Mouse (Mus musculus) liver, embryonic 13.5 days (tissue): Measurements from ENCODE around the gene Iqce. TPM values are rescaled to one million over a fixed set of nuclear protein-coding genes. Genes with fewer than 3 reads are reported as not detected.
"Not testable (repeated sequence)": the region's sequence is repeated elsewhere in the genome, so short reads cannot be mapped to it uniquely, and the experiment has no call there.

Experiments
- ATAC-seq: fragments of 200-750 bp; cut with Nextera tagmentation; 2 replicates; pipeline ENCODE4 v1.8.0; 2017; ENCODE audit warnings: low read depth, mild to moderate bottlenecking, moderate number of reproducible peaks, moderate library complexity
- DNase-seq: peaks from one replicate; pipeline ENCODE4 v3.0.0; 2022
- H3K27ac ChIP-seq: fragments of 300-500 bp; sonication (generic); 2 replicates; pipeline ENCODE4 v1.5.1; 2015; ENCODE audit warnings: moderate library complexity, mild to moderate bottlenecking, inconsistent platforms
- H3K27me3 ChIP-seq: fragments of 300-500 bp; sonication (generic); 2 replicates; pipeline ENCODE4 v1.6.1; 2015; ENCODE audit warnings: mild to moderate bottlenecking, inconsistent platforms
- H3K36me3 ChIP-seq: fragments of 300-500 bp; sonication (generic); 2 replicates; pipeline ENCODE4 v1.6.1; 2015; ENCODE audit warnings: mild to moderate bottlenecking, inconsistent platforms
- H3K4me1 ChIP-seq: fragments of 300-500 bp; sonication (generic); replicated peaks from 2 replicates; pipeline ENCODE4 v1.6.1; 2015; ENCODE audit warnings: inconsistent platforms
- H3K4me2 ChIP-seq: fragments of 300-500 bp; sonication (generic); 2 replicates; pipeline ENCODE4 v1.6.1; 2015; ENCODE audit warnings: inconsistent platforms, mild to moderate bottlenecking, moderate library complexity
- H3K4me3 ChIP-seq: fragments of 300-500 bp; sonication (generic); replicated peaks from 2 replicates; pipeline ENCODE4 v1.5.1; 2015; ENCODE audit warnings: mild to moderate bottlenecking, inconsistent platforms
- H3K9ac ChIP-seq: fragments of 300-500 bp; sonication (generic); 2 replicates; pipeline ENCODE4 v1.6.1; 2015; ENCODE audit warnings: mild to moderate bottlenecking, inconsistent platforms
- H3K9me3 ChIP-seq: fragments of 300-500 bp; sonication (generic); replicated peaks from 2 replicates; pipeline ENCODE4 v1.6.1; 2016; ENCODE audit warnings: inconsistent platforms
- WGBS: fragments of 180-500 bp; shearing (Covaris S2); methylation state at CpG from one replicate; pipeline ENCODE4 v1.1.7; 2015; ENCODE audit not compliant: insufficient replicate concordance; 5-methylcytosine and 5-hydroxymethylcytosine counted together
- polyA plus RNA-seq: library from polyadenylated mRNA; unstranded; fragments of >200 nt; fragmentation: Nextera tagmentation; extraction: Ambion mirVana; gene quantifications from 2 replicates; pipeline ENCODE4 v1.2.1, GENCODE M21; 2015

The Iqce gene
- polyA plus RNA-seq, 1 experiment from 2014 or later, result 4.3 TPM

GRCm38 (mm10) chr5:140680051-140680450, 22.1 kb downstream of the Iqce start:
- DNase-seq (no peak), ATAC-seq (no peak)
- Histone ChIP-seq H3K27me3 (no peaks in the 10 kb centered on the region), H3K4me3 (no peak overlapping the region), H3K4me2 (no peak overlapping the region), H3K27ac (no peak overlapping the region), H3K4me1 (peaks cover 21% of the 10 kb centered on the region), H3K9ac (no peak overlapping the region), H3K36me3 (peaks cover 15% of the 10 kb centered on the region), H3K9me3 (no peaks in the 10 kb centered on the region)
- 74% methylated on average over 6 of the region's 6 CpGs for WGBS

GRCm38 (mm10) chr5:140677137-140677536, 25.0 kb downstream of the Iqce start:
- no peak overlapping the region for H3K4me3 ChIP-seq
- H3K4me1 ChIP-seq, result peaks cover 13% of the 10 kb centered on the region
- WGBS, result 65% methylated on average over 6 of the region's 6 CpGs
- no peaks in the 10 kb centered on the region for H3K27me3 ChIP-seq
- peaks cover 16% of the 10 kb centered on the region for H3K36me3 ChIP-seq
- DNase-seq (no peak), ATAC-seq (no peak)
- no peaks in the 10 kb centered on the region for H3K9me3 ChIP-seq
- H3K4me2 ChIP-seq, result no peak overlapping the region
- no peak overlapping the region for H3K9ac ChIP-seq
- H3K27ac ChIP-seq, result no peak overlapping the region

- Histone ChIP-seq H3K4me3 (no peak overlapping the region), H3K9me3 (no peaks in the 10 kb centered on the region), H3K36me3 (peaks cover 19% of the 10 kb centered on the region), H3K4me2 (no peak overlapping the region), H3K27me3 (no peaks in the 10 kb centered on the region), H3K27ac (no peak overlapping the region), H3K4me1 (no peaks in the 10 kb centered on the region), H3K9ac (no peak overlapping the region)
- DNase-seq, result no peak
- ATAC-seq, result no peak
- 73% methylated on average over 11 of the region's 11 CpGs for WGBS
Observed at GRCm38 (mm10) chr5:140675640-140676039, 26.5 kb downstream of the Iqce start.

GRCm38 (mm10) chr5:140675079-140675478, 27.1 kb downstream of the Iqce start:
- Histone ChIP-seq H3K36me3 (peaks cover 23% of the 10 kb centered on the region), H3K27ac (no peak overlapping the region)

GRCm38 (mm10) chr5:140674036-140674435, 28.1 kb downstream of the Iqce start:
- Histone ChIP-seq H3K4me1 (no peaks in the 10 kb centered on the region), H3K4me2 (no peak overlapping the region), H3K27me3 (no peaks in the 10 kb centered on the region), H3K9me3 (0 out of 2 replicates have a peak, but pooled peaks cover 3% of the 10 kb centered on the region), H3K4me3 (no peak overlapping the region), H3K36me3 (peaks cover 33% of the 10 kb centered on the region), H3K27ac (no peak overlapping the region), H3K9ac (no peak overlapping the region)
- WGBS, result 73% methylated on average over 17 of the region's 17 CpGs
- ATAC-seq (no peak), DNase-seq (no peak)

More at GRCm38 (mm10) chr5:140675079-140675478, 27.1 kb downstream of the Iqce start:
- no peaks in the 10 kb centered on the region for H3K9me3 ChIP-seq
- no peak overlapping the region for H3K4me2 ChIP-seq
- H3K4me3 ChIP-seq, result no peak overlapping the region
- H3K27me3 ChIP-seq, result no peaks in the 10 kb centered on the region
- DNase-seq (no peak), ATAC-seq (no peak)
- WGBS, result 76% methylated on average over 11 of the region's 11 CpGs
- no peak overlapping the region for H3K9ac ChIP-seq
- H3K4me1 ChIP-seq, result no peaks in the 10 kb centered on the region

- WGBS, result 83% methylated on average over 6 of the region's 6 CpGs
- not testable (repeated sequence) for H3K4me3 ChIP-seq, DNase-seq, H3K27me3 ChIP-seq, H3K9ac ChIP-seq, H3K4me2 ChIP-seq, ATAC-seq, H3K27ac ChIP-seq, H3K4me1 ChIP-seq, H3K9me3 ChIP-seq
- H3K36me3 ChIP-seq, result peaks cover 38% of the 10 kb centered on the region
Observed at GRCm38 (mm10) chr5:140672603-140673002, 29.6 kb downstream of the Iqce start.

GRCm38 (mm10) chr5:140672115-140672514, 30.1 kb downstream of the Iqce start:
- ATAC-seq (no peak), DNase-seq (no peak)
- Histone ChIP-seq H3K4me3 (no peak overlapping the region), H3K27ac (no peak overlapping the region), H3K9ac (no peak overlapping the region), H3K27me3 (no peaks in the 10 kb centered on the region), H3K36me3 (peaks cover 34% of the 10 kb centered on the region), H3K4me2 (no peak overlapping the region), H3K4me1 (0 out of 2 replicates have a peak, but pooled peaks cover 5% of the 10 kb centered on the region), H3K9me3 (0 out of 2 replicates have a peak, but pooled peaks cover 8% of the 10 kb centered on the region)
- WGBS, result 78% methylated on average over 6 of the region's 6 CpGs

- WGBS, result 44% methylated on average over 7 of the region's 7 CpGs
- Histone ChIP-seq H3K27ac (no peak overlapping the region), H3K9me3 (0 out of 2 replicates have a peak, but pooled peaks cover 2% of the 10 kb centered on the region), H3K4me2 (no peak overlapping the region), H3K4me3 (no peak overlapping the region), H3K9ac (no peak overlapping the region), H3K4me1 (peaks cover 29% of the 10 kb centered on the region), H3K27me3 (peaks cover 5% of the 10 kb centered on the region; the same call in 1 of the 2 replicates), H3K36me3 (peaks cover 5% of the 10 kb centered on the region)
- ATAC-seq, result peak; percentile 35; the same call in 1 of the 2 replicates
- DNase-seq, result no peak
Observed at GRCm38 (mm10) chr5:140663621-140664180, 38.5 kb downstream of the Iqce start.

- Histone ChIP-seq H3K27ac (no peak overlapping the region), H3K27me3 (peaks cover 5% of the 10 kb centered on the region; the same call in 1 of the 2 replicates), H3K36me3 (no peaks in the 10 kb centered on the region), H3K4me1 (peaks cover 27% of the 10 kb centered on the region), H3K4me3 (no peak overlapping the region), H3K4me2 (no peak overlapping the region), H3K9me3 (no peaks in the 10 kb centered on the region), H3K9ac (no peak overlapping the region)
- ATAC-seq (no peak), DNase-seq (no peak)
- 49% methylated on average over 17 of the region's 17 CpGs for WGBS
Observed at GRCm38 (mm10) chr5:140662741-140663592, 39.2 kb downstream of the Iqce start.

GRCm38 (mm10) chr5:140661875-140662643, 40.1 kb downstream of the Iqce start:
- WGBS, result 60% methylated on average over 12 of the region's 12 CpGs
- H3K27ac ChIP-seq, result no peak overlapping the region
- no peaks in the 10 kb centered on the region for H3K9me3 ChIP-seq

GRCm38 (mm10) chr5:140661427-140661826, 40.8 kb downstream of the Iqce start:
- H3K9ac ChIP-seq, result no peak overlapping the region

More at GRCm38 (mm10) chr5:140661875-140662643, 40.1 kb downstream of the Iqce start:
- Histone ChIP-seq H3K4me2 (no peak overlapping the region), H3K27me3 (peaks cover 5% of the 10 kb centered on the region; the same call in 1 of the 2 replicates), H3K4me1 (peaks cover 24% of the 10 kb centered on the region), H3K36me3 (no peaks in the 10 kb centered on the region), H3K9ac (no peak overlapping the region), H3K4me3 (no peak overlapping the region)
- no peak for ATAC-seq
- no peak for DNase-seq

More at GRCm38 (mm10) chr5:140661427-140661826, 40.8 kb downstream of the Iqce start:
- ATAC-seq (no peak), DNase-seq (no peak)
- Histone ChIP-seq H3K4me3 (no peak overlapping the region), H3K4me2 (no peak overlapping the region), H3K27me3 (peaks cover 5% of the 10 kb centered on the region; the same call in 1 of the 2 replicates), H3K27ac (no peak overlapping the region), H3K36me3 (no peaks in the 10 kb centered on the region), H3K9me3 (no peaks in the 10 kb centered on the region), H3K4me1 (peaks cover 24% of the 10 kb centered on the region)
- 72% methylated on average over 8 of the region's 8 CpGs for WGBS
